Mouse (Mus musculus): ENCODE measurements around the gene Pheta2. TPM values are rescaled to one million over a fixed set of nuclear protein-coding genes. Genes with fewer than 3 reads are reported as not detected.

Pheta2 gene
- 0.48 and 0.70 TPM in 2 replicates for polyA plus RNA-seq (2012; rRNA removed)

- DNase-seq (ENCODE audit: extremely low spot score in 1 of 2, low spot score in 1 of 2) = peak; percentile 89 to 95
Observed at GRCm38 (mm10) chr15:82338593-82339112, at the start of gene Pheta2, which contains the start of the genes Naga and Smdt1. Gene Pheta2 (plus strand): TSS chr15:82338942. Gene Naga (minus strand): TSS chr15:82338925. Gene Smdt1 (plus strand): TSS chr15:82338959.

- DNase-seq (ENCODE audit: extremely low spot score in 1 of 2, low spot score in 1 of 2) = no peak
Observed at GRCm38 (mm10) chr15:82290252-82290651, 48.5 kb upstream of the Pheta2 start.

GRCm38 (mm10) chr15:82292851-82293250 lies 45.9 kb upstream of the Pheta2 start:
- no peak for DNase-seq (ENCODE audit: extremely low spot score in 1 of 2, low spot score in 1 of 2)

- DNase-seq (ENCODE audit: extremely low spot score in 1 of 2, low spot score in 1 of 2) = no peak
Observed at GRCm38 (mm10) chr15:82293271-82293711, 45.5 kb upstream of the Pheta2 start.

GRCm38 (mm10) chr15:82294059-82294458 lies 44.7 kb upstream of the Pheta2 start:
- DNase-seq (ENCODE audit: extremely low spot score in 1 of 2, low spot score in 1 of 2) = no peak

GRCm38 (mm10) chr15:82298764-82299561 lies 39.8 kb upstream of the Pheta2 start, which contains the start of gene Wbp2nl:
Gene Wbp2nl (plus strand): TSS chr15:82298954.
- DNase-seq (ENCODE audit: extremely low spot score in 1 of 2, low spot score in 1 of 2) = no peak

- no peak for DNase-seq (ENCODE audit: extremely low spot score in 1 of 2, low spot score in 1 of 2)
Observed at GRCm38 (mm10) chr15:82307107-82307506, 31.6 kb upstream of the Pheta2 start.

- DNase-seq (ENCODE audit: extremely low spot score in 1 of 2, low spot score in 1 of 2) = no peak
Observed at GRCm38 (mm10) chr15:82308416-82308815, 30.3 kb upstream of the Pheta2 start.

- no peak for DNase-seq (ENCODE audit: extremely low spot score in 1 of 2, low spot score in 1 of 2)
Observed at GRCm38 (mm10) chr15:82317839-82318238, 20.9 kb upstream of the Pheta2 start.

- DNase-seq (ENCODE audit: extremely low spot score in 1 of 2, low spot score in 1 of 2) = no peak
Observed at GRCm38 (mm10) chr15:82319613-82320012, 19.1 kb upstream of the Pheta2 start.

- no peak for DNase-seq (ENCODE audit: extremely low spot score in 1 of 2, low spot score in 1 of 2)
Observed at GRCm38 (mm10) chr15:82322195-82322594, 16.5 kb upstream of the Pheta2 start.

GRCm38 (mm10) chr15:82325382-82325781 lies 13.4 kb upstream of the Pheta2 start:
- no peak for DNase-seq (ENCODE audit: extremely low spot score in 1 of 2, low spot score in 1 of 2)

GRCm38 (mm10) chr15:82335194-82335593 lies 3.5 kb upstream of the Pheta2 start:
- DNase-seq (ENCODE audit: extremely low spot score in 1 of 2, low spot score in 1 of 2) = no peak

GRCm38 (mm10) chr15:82336629-82337028 lies 2.1 kb upstream of the Pheta2 start:
- DNase-seq (ENCODE audit: extremely low spot score in 1 of 2, low spot score in 1 of 2) = no peak

GRCm38 (mm10) chr15:82337875-82338274 lies 867 bp upstream of the Pheta2 start:
- no peak for DNase-seq (ENCODE audit: extremely low spot score in 1 of 2, low spot score in 1 of 2)

- DNase-seq (ENCODE audit: extremely low spot score in 1 of 2, low spot score in 1 of 2) = no peak
Observed at GRCm38 (mm10) chr15:82339150-82339549, 408 bp downstream of the Pheta2 start.

GRCm38 (mm10) chr15:82339634-82340254 lies 1.0 kb downstream of the Pheta2 start:
- DNase-seq (ENCODE audit: extremely low spot score in 1 of 2, low spot score in 1 of 2) = no peak

- DNase-seq (ENCODE audit: extremely low spot score in 1 of 2, low spot score in 1 of 2) = no peak
Observed at GRCm38 (mm10) chr15:82340414-82341035, 1.8 kb downstream of the Pheta2 start.

- no peak for DNase-seq (ENCODE audit: extremely low spot score in 1 of 2, low spot score in 1 of 2)
Observed at GRCm38 (mm10) chr15:82341036-82341501, 2.3 kb downstream of the Pheta2 start.

GRCm38 (mm10) chr15:82341675-82342542 lies 3.2 kb downstream of the Pheta2 start:
- no peak for DNase-seq (ENCODE audit: extremely low spot score in 1 of 2, low spot score in 1 of 2)
